Mouse (Mus musculus) spleen, adult 12 weeks (tissue): ENCODE data around the gene Slc35e3.

ENCODE experiments used
- DNase-seq: peaks from one replicate; pipeline ENCODE4 v3.0.0; 2022; ENCODE audit warnings: low spot score

Gene Slc35e3

DNA sequence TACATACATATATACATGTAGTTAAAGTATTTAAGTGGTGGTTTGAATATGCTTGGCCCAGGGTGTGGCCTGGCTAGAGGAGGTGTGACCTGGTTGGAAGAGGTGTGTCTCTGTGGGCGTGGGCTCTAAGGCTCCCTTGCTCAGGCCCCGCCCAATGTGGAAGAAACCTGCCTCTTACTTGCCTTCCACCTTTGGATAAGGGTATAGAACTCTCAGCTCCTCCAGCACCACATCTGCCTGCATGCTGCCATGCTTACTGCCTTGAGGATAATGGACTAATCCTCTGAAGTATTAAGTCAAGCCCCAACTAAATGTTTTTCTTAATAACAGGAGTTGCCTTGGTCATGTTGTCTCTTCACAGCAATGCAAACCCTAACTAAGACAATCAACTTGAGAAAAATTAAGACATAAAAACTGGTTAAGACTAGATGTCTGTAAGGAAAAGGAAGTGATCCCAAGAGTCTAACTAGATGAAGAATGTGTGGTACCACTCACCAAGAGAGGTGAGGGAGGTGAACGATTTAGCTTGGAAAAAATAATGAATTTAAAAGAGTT is 48.5 kb downstream of the Slc35e3 start:
- no peak for DNase-seq

GRCm38 (mm10) chr10:117696827-117697560 is 49.2 kb downstream of the Slc35e3 start:
- no peak for DNase-seq

- DNase-seq: no peak
Observed at GRCm38 (mm10) chr10:117696021-117696826, 49.9 kb downstream of the Slc35e3 start.

GRCm38 (mm10) chr10:117695605-117696004 is 50.6 kb downstream of the Slc35e3 start:
- no peak for DNase-seq

- DNase-seq: no peak
Observed at GRCm38 (mm10) chr10:117695027-117695426, 51.1 kb downstream of the Slc35e3 start.

GRCm38 (mm10) chr10:117694255-117694953 is 51.8 kb downstream of the Slc35e3 start:
- no peak for DNase-seq

GRCm38 (mm10) chr10:117692953-117693352 is 53.2 kb downstream of the Slc35e3 start:
- DNase-seq: no peak

DNA sequence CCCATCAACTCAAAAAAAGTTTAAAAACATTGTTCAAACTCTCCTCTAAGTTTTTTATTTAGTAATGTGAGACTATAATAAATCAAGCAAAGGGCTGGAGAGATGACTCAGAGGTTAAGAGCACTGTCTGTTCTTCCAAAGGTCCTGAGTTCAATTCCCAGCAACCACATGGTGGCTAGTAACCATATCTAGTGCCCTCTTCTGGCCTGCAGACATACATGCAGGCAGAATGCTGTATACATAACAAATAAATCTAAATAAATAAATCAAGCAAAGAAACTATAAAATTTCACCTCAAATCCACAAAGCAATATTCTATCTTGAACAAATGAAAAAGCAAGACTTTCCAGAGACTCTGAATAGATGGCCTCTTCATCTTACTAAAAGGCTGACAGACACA is 54.0 kb downstream of the Slc35e3 start:
- no peak for DNase-seq

DNA sequence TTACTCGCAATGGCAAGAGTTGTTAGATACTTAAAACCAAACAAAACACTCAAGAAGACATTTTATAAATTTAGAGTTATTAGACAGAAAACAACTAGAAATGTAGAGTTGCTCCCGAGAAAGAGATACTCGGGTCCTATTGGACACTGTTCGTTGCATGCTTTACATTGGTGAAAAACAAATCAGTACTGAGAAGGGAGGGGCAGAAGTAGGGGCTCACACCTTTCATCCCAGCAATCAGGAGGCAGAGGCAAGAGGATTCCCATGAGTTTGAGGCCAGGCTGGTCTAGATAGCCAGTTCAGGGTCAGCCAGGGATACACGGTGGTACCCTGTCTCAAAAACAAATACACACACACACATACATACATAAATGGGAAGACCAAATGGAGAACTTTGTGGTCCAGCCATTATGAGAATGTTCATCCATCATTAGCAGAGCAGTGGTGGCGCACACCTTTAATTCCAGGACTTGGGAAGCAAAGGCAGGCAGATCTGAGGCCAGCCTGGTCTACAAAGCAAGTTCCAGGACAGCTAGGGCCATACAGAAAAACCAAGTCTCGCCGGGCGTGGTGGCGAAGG is 54.7 kb downstream of the Slc35e3 start:
- no peak for DNase-seq

GRCm38 (mm10) chr10:117690770-117691296 is 55.3 kb downstream of the Slc35e3 start:
- DNase-seq: no peak

DNA sequence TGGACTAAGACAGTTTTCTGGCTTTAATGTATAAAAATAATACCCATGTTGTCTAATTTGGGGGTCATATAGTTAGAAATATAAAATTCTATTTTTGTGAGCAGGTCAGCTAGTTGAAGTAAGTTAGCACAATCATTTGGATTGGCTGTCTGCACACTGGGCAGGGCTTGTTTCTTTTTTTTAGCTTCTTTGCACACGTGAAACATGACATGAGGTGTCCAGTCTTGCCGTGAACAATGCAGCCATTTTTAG is 56.1 kb downstream of the Slc35e3 start:
- DNase-seq: no peak

- DNase-seq: no peak
Observed at GRCm38 (mm10) chr10:117689297-117690100, 56.7 kb downstream of the Slc35e3 start.

DNA sequence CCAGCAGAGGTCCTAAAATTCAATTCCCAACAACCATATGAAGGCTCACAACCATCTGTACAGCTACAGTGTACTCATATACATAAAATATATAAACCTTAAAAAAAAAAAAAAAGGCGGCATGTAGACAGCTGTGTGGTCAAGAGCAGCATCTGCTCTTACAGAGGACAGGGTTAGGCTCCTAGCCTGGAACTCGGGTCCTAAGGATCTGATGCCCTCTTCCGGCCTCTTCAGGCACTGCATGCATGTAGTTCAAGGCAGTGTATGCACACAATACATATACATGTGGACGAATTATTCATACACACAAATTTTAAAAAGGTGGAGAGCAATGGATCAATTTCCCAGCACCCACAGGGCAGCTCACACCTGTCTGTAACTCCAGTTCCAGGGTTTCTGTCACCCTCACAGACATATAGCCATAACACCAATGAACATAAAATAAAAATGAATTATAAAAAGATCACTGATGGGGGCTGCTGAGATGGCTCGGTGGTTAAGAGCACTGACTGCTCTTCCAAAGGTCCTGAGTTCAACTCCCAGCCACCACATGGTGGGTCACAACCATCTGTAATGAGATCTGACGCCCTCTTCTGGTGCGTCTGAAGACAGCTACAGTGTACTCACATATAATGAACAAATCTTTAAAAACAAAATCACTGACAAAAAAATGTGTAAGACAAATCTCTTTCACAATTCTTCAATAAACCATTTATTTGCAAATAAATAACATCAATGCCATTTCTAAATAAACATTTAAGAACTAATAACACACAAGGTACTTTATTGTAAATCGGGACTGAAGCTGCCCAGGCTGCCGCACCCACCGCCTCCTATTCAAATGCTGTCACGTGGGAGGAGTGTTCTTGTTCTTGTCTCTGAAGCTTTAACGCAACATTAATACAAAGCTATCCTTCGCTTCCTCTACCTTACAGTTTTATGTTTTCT is 57.7 kb downstream of the Slc35e3 start:
- no peak for DNase-seq

GRCm38 (mm10) chr10:117687577-117687976 is 58.6 kb downstream of the Slc35e3 start:
- DNase-seq: no peak

- DNase-seq: no peak
Observed at GRCm38 (mm10) chr10:117687018-117687417, 59.1 kb downstream of the Slc35e3 start.

DNA sequence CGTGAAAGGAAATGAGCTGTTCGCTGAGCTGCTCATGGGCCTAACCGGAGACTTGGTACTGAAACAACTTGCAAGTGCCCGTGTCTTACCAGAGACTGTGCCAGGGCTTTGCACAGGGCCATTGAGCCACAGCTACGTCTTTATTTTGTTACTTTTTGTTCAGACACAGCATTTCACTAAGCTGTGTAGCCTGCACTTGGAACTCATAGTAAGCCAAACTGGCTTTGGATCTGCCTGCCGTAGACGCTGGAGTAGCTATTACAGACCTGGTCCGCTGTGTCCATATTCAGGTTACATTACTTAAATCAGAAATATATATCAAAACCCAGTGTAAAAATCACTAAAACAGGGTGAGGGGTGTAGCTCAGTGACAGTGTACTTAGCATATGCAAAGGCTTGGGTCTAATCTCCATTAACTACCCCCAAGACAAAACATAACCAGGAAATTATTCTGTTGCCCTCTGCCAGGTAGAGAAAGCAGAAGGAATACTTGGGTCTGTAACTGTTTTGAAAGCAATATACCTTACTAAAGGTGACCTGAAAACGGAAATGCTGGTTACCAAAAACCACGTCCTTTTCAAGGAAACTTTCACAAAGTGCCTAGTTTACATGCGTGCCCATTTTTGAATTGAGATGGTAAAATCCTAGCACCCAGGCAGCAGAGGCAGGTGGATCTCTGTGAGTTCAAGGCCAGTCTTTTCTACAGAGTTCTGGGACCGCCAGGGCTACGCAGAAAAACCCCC is 60.1 kb downstream of the Slc35e3 start:
- DNase-seq: no peak

DNA sequence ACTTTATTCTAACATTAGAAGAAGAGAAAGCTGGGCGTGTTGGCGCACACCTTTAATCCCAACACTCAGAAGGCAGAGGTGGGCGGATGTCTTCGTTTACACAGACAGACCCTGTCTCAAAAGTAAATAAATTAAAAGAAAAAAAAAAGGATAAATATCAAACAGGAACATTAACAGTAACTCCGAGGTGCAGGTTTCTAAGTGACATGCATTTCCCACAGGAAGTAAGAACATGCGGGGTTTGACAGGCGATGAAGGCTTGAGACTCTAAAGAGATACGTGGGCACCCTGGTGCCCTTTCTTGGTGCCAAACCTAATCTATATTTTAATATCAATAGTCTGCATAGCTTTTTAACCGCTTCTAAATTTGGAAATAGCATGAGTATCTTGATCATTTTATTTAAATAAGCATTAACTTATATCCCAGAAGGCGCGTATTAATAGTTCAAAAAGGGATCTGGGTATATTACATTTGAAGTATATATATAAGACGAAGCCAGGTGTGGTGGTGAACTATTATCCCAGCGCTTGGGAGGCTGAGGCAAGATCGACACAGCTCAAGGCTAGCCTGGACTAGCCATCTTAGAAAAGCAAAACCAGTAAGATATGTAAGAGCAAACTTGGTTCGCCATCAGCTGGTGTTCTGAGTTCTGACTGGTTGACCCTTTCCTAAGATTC is 60.9 kb downstream of the Slc35e3 start:
- no peak for DNase-seq

- no peak for DNase-seq
Observed at GRCm38 (mm10) chr10:117684298-117685170, 61.6 kb downstream of the Slc35e3 start.
